Mouse (Mus musculus): ENCODE data around the gene Rhox1.
"Not testable (repeated sequence)": the region's sequence is repeated elsewhere in the genome, so short reads cannot be mapped to it uniquely, and the experiment has no call there.

The Rhox1 gene

DNA sequence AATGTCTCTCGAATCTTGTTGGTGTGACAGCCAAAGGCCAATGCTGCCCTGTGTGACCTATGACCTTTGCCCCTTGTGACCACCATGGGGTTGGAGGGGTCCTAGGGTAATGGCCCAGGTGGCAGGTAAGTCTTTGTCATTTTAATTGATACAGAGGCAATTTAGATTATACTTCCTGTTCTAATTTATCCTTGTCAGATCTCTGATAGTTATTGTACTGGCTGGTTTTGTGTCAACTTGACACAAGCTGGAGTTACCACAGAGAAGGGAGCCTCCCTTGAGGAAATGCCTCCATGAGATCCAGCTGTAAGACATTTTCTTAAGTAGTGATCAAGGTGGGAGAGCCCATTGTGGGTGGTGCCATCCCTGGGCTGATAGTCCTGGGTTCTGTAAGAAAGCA is at the start of gene Rhox1:
Gene Rhox1, minus strand, starts transcription at position 101 of the 400 bp plus-strand sequence.
- not testable (repeated sequence) for DNase-seq (ENCODE audit: extremely low spot score, low spot score)

DNA sequence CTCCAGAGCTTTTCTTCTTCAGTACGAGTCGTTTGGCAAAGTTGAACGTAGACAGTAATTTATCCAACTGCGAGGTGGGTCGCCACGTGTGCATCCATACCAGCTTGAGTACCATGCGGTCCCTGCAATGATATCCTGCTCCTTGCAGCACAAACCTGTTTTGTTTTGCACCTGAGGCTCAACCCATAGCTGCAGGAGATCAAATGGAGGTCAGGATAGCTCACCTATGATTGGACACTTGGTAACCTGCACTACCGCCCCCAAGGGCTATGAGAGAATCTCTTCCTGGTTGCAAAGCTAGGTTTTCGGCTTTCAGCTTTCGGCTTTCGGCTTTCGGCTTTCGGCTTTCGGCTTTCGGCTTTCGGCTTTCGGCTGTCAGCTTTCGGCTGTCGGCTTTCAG is 43.0 kb upstream of the Rhox1 start, which contains the start of gene Rhox4a:
Gene Rhox4a, plus strand, starts transcription at position 301 of the 400 bp plus-strand sequence.
- DNase-seq (ENCODE audit: extremely low spot score, low spot score): not testable (repeated sequence)

DNA sequence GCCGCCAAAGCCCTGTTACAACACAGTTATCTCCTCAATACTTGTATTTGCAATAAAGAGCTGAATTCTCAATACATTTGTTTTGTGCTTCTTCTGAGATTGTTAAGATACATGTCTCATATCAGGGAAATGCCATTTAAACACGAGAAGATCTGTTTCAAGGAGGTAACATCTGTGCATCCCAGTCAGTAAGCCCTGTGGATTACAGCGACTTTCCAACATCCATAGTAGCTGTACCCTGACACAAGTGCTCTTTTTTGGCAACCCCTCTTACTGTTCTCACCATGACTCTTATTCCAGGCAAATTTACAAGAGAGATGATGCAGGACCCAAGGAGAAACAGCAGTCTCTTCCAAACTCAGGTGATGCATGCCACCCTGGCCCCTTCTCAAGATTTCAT is 27.6 kb upstream of the Rhox1 start, which contains the start of gene Rhox3a:
Gene Rhox3a, plus strand, starts transcription at position 301 of the 400 bp plus-strand sequence.
- DNase-seq (ENCODE audit: extremely low spot score, low spot score): not testable (repeated sequence)

DNA sequence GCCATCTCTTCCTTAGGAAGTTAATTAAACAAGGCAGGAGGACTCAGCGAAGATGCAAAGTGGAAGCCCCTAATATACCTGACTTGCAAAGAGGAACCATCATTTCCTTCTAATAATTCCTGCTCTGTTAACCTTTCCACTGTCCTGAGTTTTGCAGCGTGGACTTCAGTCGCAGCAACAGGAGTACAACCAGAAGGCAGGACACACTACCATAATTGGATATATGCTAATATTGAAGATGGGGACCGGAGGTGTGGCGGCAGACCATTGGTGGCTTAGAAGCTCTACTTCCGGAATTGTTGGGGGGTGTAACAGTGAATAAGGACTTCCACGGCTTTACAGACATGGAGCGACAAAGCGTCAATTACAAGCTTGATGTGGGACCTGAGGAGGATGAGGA is 22.6 kb upstream of the Rhox1 start, which contains the start of gene Rhox2a:
Gene Rhox2a, plus strand, starts transcription at position 301 of the 400 bp plus-strand sequence.
- not testable (repeated sequence) for DNase-seq (ENCODE audit: extremely low spot score, low spot score)

DNA sequence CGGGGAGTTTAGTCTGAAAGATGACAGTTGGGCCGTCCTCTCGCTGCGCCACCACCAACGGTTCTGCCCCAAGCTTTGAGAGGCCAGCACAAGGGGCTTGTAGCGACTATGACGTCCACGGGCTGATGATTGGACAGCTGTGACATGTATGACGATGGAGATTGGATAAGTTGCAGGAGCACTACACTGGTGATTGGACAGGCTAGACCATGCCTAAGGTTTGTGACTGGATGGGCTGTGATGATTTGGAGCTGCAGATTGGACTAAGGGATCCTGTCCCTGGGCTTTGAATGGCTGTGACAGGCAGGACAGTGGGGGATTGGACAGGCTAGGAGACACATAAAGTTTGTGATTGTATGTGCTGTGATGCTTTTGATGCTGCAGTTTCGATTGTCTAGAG is 11.1 kb downstream of the Rhox1 start, which contains the start of gene Gm9:
Gene Gm9, minus strand, starts transcription at position 101 of the 400 bp plus-strand sequence.
- DNase-seq (ENCODE audit: extremely low spot score, low spot score): no peak

GRCm38 (mm10) chrX:37198676-37199075 is 23.4 kb downstream of the Rhox1 start:
- no peak for DNase-seq (ENCODE audit: extremely low spot score, low spot score)

- no peak for DNase-seq (ENCODE audit: extremely low spot score, low spot score)
Observed at GRCm38 (mm10) chrX:37191744-37192379, 30.2 kb downstream of the Rhox1 start.

DNA sequence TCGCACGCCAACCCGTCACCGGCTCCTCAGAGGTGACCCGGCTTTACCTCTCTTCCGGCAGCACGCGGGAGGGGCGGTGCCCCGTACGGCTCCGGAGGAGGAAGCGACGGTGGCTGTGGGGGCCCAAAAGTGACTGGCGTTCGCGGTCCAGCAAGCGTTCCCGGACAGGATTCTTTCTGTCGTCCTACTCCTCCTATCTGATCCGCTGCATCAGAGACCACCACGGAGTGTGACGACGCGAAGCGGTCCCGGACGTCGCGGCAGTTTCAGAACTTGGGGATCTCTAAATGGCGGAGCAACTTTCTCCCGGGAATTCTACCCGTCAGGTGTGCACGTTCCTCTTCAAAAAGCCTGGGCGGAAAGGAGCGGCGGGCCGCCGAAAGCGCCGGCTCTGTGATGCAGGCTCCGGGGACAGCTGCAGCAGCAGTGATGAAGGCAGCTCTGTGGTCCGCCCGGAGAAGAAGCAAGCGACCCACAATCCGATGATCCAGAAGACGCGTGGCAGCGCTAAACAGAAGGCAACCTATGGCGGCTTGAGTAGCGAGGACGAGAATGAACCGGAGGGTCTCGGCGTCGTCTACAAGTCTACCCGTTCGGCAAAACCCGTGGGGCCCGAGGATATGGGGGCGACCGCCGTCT is 30.8 kb downstream of the Rhox1 start, which contains the start of the genes Ndufa1 and Rnf113a1:
Gene Ndufa1, minus strand, starts transcription at position 59 of the 639 bp plus-strand sequence.
Gene Rnf113a1, plus strand, starts transcription at position 141 of the 639 bp plus-strand sequence.
- DNase-seq (ENCODE audit: extremely low spot score, low spot score): peak; percentile 74

- no peak for DNase-seq (ENCODE audit: extremely low spot score, low spot score)
Observed at GRCm38 (mm10) chrX:37190755-37191104, 31.3 kb downstream of the Rhox1 start.

DNA sequence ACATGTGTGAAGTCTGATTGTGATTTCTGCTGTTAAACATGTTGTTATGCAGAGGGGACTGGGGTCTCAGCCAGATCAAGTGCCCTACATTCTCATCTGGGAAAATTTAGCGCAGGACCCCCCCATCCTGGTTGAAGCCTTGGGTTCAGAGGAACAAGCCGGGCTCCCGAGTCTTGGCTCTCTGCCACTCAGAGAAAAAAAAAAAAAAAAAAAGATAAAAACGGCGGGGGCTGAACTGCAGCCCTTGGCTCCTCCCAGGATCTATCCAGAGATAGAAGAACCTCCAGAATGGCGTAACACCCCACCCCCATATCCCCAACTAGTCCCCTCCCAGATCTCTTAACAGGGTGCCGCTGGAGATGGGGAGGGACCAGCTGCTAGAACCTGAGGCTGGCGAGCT is 37.7 kb downstream of the Rhox1 start:
- not testable (repeated sequence) for DNase-seq (ENCODE audit: extremely low spot score, low spot score)

DNA sequence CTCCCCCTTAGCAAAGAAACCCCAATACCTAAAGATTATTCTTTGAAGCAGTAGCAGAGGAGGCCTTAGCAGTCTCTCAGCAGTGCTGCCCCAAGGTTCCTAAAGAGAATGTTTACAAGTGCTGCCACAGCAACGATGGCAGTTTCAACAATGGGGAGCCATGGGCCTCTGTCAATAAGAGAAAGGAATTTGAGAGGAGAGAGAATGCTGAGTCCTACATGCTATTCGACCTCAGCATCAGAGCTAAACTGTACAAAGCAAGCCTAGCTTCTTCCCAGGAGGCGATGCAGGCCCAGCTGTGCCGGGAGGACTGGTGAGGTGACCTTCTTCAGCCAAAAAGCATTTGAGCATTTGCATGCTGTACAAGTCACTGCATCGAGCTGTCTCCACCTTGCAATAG is 53.3 kb downstream of the Rhox1 start, which contains the start of gene Akap14:
Gene Akap14, minus strand, starts transcription at position 101 of the 400 bp plus-strand sequence.
- no peak for DNase-seq (ENCODE audit: extremely low spot score, low spot score)

DNA sequence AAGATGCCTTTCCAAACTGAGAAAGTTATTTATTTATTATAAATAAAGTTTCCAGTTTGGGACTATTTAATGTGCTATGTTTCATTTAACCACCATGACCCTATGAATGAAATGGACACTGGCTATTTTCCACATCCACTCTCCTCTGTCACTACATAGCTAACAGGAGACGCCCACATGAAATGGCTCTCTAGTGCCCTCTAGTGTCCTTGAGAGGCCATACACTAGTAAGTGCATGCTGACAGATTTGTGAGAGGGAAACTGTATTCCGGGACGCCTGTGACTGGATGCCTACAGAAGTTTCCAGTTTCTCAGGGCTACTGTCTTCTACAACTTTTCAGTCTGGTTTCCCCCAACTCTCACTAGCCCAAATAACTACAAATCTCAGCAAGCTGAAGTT is 55.0 kb downstream of the Rhox1 start:
- DNase-seq (ENCODE audit: extremely low spot score, low spot score): no peak
